Mouse (Mus musculus) CH12.LX (cell line): ENCODE data around the gene Pabpn1. TPM values are rescaled to one million over a fixed set of nuclear protein-coding genes. Genes with fewer than 3 reads are reported as not detected.

Experiments used
- DNase-seq: peaks from one replicate; pipeline ENCODE4 v3.0.0-alpha.2; 2013; ENCODE audit errors: extremely low read depth
- H3K27ac ChIP-seq: 2 replicates; pipeline ENCODE4 v1.5.1; 2012; ENCODE audit warnings: low read depth, mild to moderate bottlenecking, control low read depth, moderate library complexity; ENCODE audit not compliant: insufficient read depth
- H3K27me3 ChIP-seq: replicated peaks from 2 replicates; pipeline ENCODE3; 2012; ENCODE audit warnings: inconsistent platforms
- H3K36me3 ChIP-seq, 2 experiments: replicated peaks in 1 of 2; 2 replicates each; pipeline versions ENCODE3 to v1.6.1; 2012; ENCODE audit warnings: inconsistent platforms in 1 of 2, low read length in 1 of 2, mild to moderate bottlenecking in 1 of 2, mixed read lengths in 1 of 2, moderate library complexity in 1 of 2; ENCODE audit not compliant: control insufficient read depth in 1 of 2, insufficient read depth in 1 of 2
- H3K4me1 ChIP-seq, 2 experiments: 2 replicates each; pipeline ENCODE4 v1.6.1; 2012; ENCODE audit warnings: inconsistent platforms in 1 of 2, moderate library complexity in 1 of 2; ENCODE audit not compliant: insufficient read depth in 2 of 2, control insufficient read depth in 1 of 2
- H3K4me2 ChIP-seq: 2 replicates; pipeline ENCODE4 v1.6.1; 2012; ENCODE audit warnings: low read depth, mild to moderate bottlenecking, control low read depth; ENCODE audit not compliant: poor library complexity, insufficient read depth, severe bottlenecking
- H3K4me3 ChIP-seq, 3 experiments: fragments of 150-350 bp in 1 of 3; sonication (generic) in 1 of 3; replicated peaks in 1 of 3; 2 replicates each; pipeline versions ENCODE3 to v1.5.1; 2011 to 2012; ENCODE audit warnings: low read depth in 2 of 3, low read length in 2 of 3, mild to moderate bottlenecking in 2 of 3, moderate library complexity in 2 of 3, control low read depth in 1 of 3, improper control_type of control experiment in 1 of 3, inconsistent platforms in 1 of 3, mixed read lengths in 1 of 3; ENCODE audit not compliant: poor library complexity in 1 of 3
- H3K79me2 ChIP-seq: replicated peaks from 2 replicates; pipeline ENCODE4 v1.6.1; 2012; ENCODE audit warnings: mild to moderate bottlenecking, moderate library complexity; ENCODE audit not compliant: control insufficient read depth, poor library complexity, insufficient read depth, severe bottlenecking; ENCODE audit errors: extremely low read depth
- H3K9ac ChIP-seq: 2 replicates; pipeline ENCODE4 v1.6.1; 2012; ENCODE audit warnings: low read depth, mild to moderate bottlenecking, control low read depth, moderate library complexity; ENCODE audit not compliant: insufficient read depth
- H3K9me3 ChIP-seq: replicated peaks from 2 replicates; pipeline ENCODE3; 2012; ENCODE audit warnings: low read length, inconsistent platforms, mixed read lengths
- CHD1 ChIP-seq: IDR thresholded peaks from 2 replicates; pipeline ENCODE4 v1.6.1; 2012; ENCODE audit warnings: low read depth, low read length, improper control_type of control experiment, inconsistent platforms
- CTCF ChIP-seq, 2 experiments: IDR thresholded peaks in 1 of 2; conservative IDR thresholded peaks in 1 of 2; 2 replicates each; pipeline ENCODE4 v1.5.1; 2011 to 2012; ENCODE audit warnings: low read depth in 2 of 2, low read length in 2 of 2, improper control_type of control experiment in 1 of 2, inconsistent platforms in 1 of 2, mild to moderate bottlenecking in 1 of 2, moderate library complexity in 1 of 2
- E2F4 ChIP-seq: IDR thresholded peaks from 2 replicates; pipeline ENCODE4 v1.6.1; 2011; ENCODE audit warnings: low read depth, low read length, improper control_type of control experiment; ENCODE audit not compliant: insufficient replicate concordance
- GABPA ChIP-seq: IDR thresholded peaks from 2 replicates; pipeline ENCODE4 v1.6.1; 2012; ENCODE audit warnings: low read depth, low read length, improper control_type of control experiment, inconsistent platforms; ENCODE audit not compliant: insufficient replicate concordance
- HCFC1 ChIP-seq: IDR thresholded peaks from 2 replicates; pipeline ENCODE4 v1.6.1; 2012; ENCODE audit warnings: low read depth, mild to moderate bottlenecking, inconsistent platforms, low read length, improper control_type of control experiment
- IRF4 ChIP-seq: IDR thresholded peaks from 2 replicates; pipeline ENCODE4 v1.6.1; 2014; ENCODE audit warnings: low read depth, mild to moderate bottlenecking, inconsistent platforms, low read length, improper control_type of control experiment
- KAT2A ChIP-seq: IDR thresholded peaks from 2 replicates; pipeline ENCODE4 v1.6.1; 2012; ENCODE audit warnings: low read length, improper control_type of control experiment, inconsistent platforms; ENCODE audit not compliant: insufficient replicate concordance
- MAFK ChIP-seq: IDR thresholded peaks from 2 replicates; pipeline ENCODE4 v1.6.1; 2011; ENCODE audit warnings: low read length, improper control_type of control experiment; ENCODE audit not compliant: insufficient replicate concordance
- MXI1 ChIP-seq: IDR thresholded peaks from 2 replicates; pipeline ENCODE4 v1.6.1; 2011; ENCODE audit warnings: mild to moderate bottlenecking, low read depth, low read length, improper control_type of control experiment
- NRF1 ChIP-seq: IDR thresholded peaks from 2 replicates; pipeline ENCODE4 v1.6.1; 2014; ENCODE audit warnings: low read depth, mild to moderate bottlenecking, inconsistent platforms, low read length, improper control_type of control experiment, moderate library complexity
- PAX5 ChIP-seq: IDR thresholded peaks from 2 replicates; pipeline ENCODE4 v1.6.1; 2012; ENCODE audit warnings: low read length, inconsistent platforms, mixed read lengths
- POLR2A ChIP-seq: IDR thresholded peaks from 2 replicates; pipeline ENCODE4 v1.6.1; 2011; ENCODE audit warnings: low read depth, mild to moderate bottlenecking, improper control_type of control experiment, low read length
- POLR2AphosphoS2 ChIP-seq: IDR thresholded peaks from 2 replicates; pipeline ENCODE4 v1.6.1; 2011; ENCODE audit warnings: low read depth, low read length, improper control_type of control experiment
- SIN3A ChIP-seq: IDR thresholded peaks from 2 replicates; pipeline ENCODE4 v1.6.1; 2012; ENCODE audit warnings: low read length, improper control_type of control experiment, inconsistent platforms
- SMC3 ChIP-seq: IDR thresholded peaks from 2 replicates; pipeline ENCODE4 v1.6.1; 2011; ENCODE audit warnings: low read depth, low read length, improper control_type of control experiment
- TBP ChIP-seq: conservative IDR thresholded peaks from 2 replicates; pipeline ENCODE4 v1.6.1; 2011; ENCODE audit warnings: low read depth, low read length, improper control_type of control experiment
- TCF12 ChIP-seq: IDR thresholded peaks from 2 replicates; pipeline ENCODE4 v1.6.1; 2014; ENCODE audit warnings: low read depth, mild to moderate bottlenecking, inconsistent platforms, low read length, improper control_type of control experiment
- USF1 ChIP-seq: IDR thresholded peaks from 2 replicates; pipeline ENCODE4 v1.6.1; 2014; ENCODE audit warnings: low read depth, mild to moderate bottlenecking, inconsistent platforms, low read length, improper control_type of control experiment
- USF2 ChIP-seq: conservative IDR thresholded peaks from 2 replicates; pipeline ENCODE4 v1.6.1; 2011; ENCODE audit warnings: low read depth, low read length, improper control_type of control experiment
- dilution Hi-C: fragments of 300-500 bp; cut with MboI; formaldehyde crosslinking; loops from 2 replicates; pipeline ENCODE4 v1.14.3; 2020; ENCODE audit warnings: low sequenced_read_pairs; ENCODE audit not compliant: extremely low pct_unique_long_range_greater_than_20kb, extremely low pct_ligation_motif_present
- in situ Hi-C: fragments of 300-500 bp; cut with MboI; formaldehyde crosslinking; loops from 3 replicates; pipeline ENCODE4 v1.14.3; 2019; ENCODE audit warnings: low sequenced_read_pairs, low pct_ligation_motif_present, low pct_unique_long_range_greater_than_20kb, mixed read lengths
- polyA plus RNA-seq: library from polyadenylated mRNA; unstranded; fragments of >175 nt; gene quantifications from 2 replicates; pipeline ENCODE4 v1.2.1, GENCODE M21; 2012; ENCODE audit warnings: low read depth; ENCODE audit not compliant: insufficient read length
- total RNA-seq, 2 experiments: library from RNA; depleted of rRNA; stranded (reverse); fragments of 300-350 nt in 1 of 2; fragments of >200 nt in 1 of 2; gene quantifications; 2 replicates each; pipeline ENCODE4 v1.2.3; 2012 to 2014

Pabpn1 gene
- total and polyA plus RNA-seq, 3 experiments: 56.8 to 275 (median 88.0) TPM

DNA sequence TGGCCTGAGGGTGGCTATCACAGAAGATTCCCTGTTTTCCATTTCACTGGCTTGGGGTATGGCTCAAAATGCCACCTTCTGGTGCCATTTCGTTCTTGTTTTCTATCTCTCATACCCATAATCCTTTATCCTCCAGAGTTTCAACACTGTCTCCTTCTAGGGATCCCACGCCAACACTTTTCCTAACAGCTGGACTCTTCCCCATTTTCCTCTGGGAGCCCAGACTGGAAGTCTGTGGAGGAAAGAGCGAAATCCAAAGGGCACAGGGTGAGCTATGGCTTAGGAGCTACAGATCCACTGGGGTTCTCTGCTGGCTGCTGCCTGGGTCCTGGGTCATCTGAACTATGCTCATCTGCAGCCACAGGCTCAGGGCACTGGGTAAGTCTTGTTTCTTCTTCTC, 18.1 kb upstream of the Pabpn1 start:
- no peaks in the 10 kb centered on the region for H3K9me3 ChIP-seq
- H3K9ac ChIP-seq: no peak overlapping the region
- in situ Hi-C loops: no loop called here
- peaks cover 6 to 14% of the 10 kb centered on the region in 2 experiments for H3K4me1 ChIP-seq
- H3K4me3 ChIP-seq: no peak overlapping the region
- no peak for DNase-seq
- H3K4me2 ChIP-seq: no peak overlapping the region
- H3K27me3 ChIP-seq: peaks cover 29% of the 10 kb centered on the region
- H3K27ac ChIP-seq: no peak overlapping the region
- no peak for TF ChIP-seq POLR2AphosphoS2
- no peak for TF ChIP-seq CTCF (conservative IDR thresholded peaks at IDR 0.05 in 1 of 2, IDR thresholded peaks at IDR 0.05 in 1 of 2; ENCODE audit: low read depth in 2 of 2, low read length in 2 of 2)
- no peak for TF ChIP-seq PAX5
- no peak for TF ChIP-seq TBP
- TF ChIP-seq, all 38 proteins: peak for 0
- H3K79me2 ChIP-seq: no peaks in the 10 kb centered on the region
- no peaks in the 10 kb centered on the region for H3K36me3 ChIP-seq
- dilution Hi-C loops: no loop called here

DNA sequence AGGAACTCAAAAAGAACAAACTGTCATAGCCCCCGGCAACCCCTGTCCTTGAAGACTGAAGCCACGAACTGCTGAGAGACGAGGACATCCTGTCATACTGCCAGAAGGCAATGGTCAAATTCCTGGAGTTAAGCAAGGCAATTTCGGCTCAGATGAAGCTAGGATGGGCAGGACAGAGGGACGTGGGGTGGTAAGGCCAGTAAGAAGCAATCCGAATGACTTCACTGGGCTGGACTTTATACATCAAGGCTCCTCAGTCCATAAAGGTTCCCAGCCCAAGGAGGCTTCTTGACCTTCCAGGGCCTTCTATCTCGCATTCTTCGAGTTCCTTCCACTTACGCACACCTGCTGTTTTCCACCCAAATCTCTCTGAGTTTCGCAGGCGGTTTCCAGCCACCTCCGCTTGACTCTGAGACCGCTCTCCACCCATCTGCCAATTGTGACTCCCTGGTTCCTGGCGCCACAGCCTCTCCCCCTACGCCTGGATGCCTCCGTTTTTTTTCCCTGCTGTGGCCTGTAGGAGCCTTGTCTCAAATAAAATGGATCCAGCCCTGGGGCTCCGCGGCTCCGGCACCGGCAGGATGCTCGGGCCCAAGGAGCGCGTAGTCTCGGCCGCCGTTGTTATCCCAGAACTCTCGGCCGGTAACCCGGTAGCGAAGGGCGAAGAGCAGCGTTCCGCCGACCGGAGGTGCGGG, 16.3 kb upstream of the Pabpn1 start:
- dilution Hi-C loops: no loop called here
- in situ Hi-C loops: no loop called here
- Histone ChIP-seq H3K9me3 (no peaks in the 10 kb centered on the region), H3K4me1 (peaks cover 3 to 14% of the 10 kb centered on the region in 2 experiments), H3K4me3 (peak overlapping the region; percentile 49 to 96 (median 66)), H3K36me3 (no peaks in the 10 kb centered on the region), H3K4me2 (peak overlapping the region; percentile 46), H3K9ac (peak overlapping the region; percentile 75), H3K79me2 (no peaks in the 10 kb centered on the region), H3K27me3 (peaks cover 30% of the 10 kb centered on the region), H3K27ac (no peak overlapping the region)
- no peak for DNase-seq
- TF ChIP-seq PAX5 (no peak), USF1 (no peak), MAFK (no peak), USF2 (no peak), IRF4 (no peak), KAT2A (no peak), E2F4 (no peak), HCFC1 (no peak), MXI1 (no peak), NRF1 (no peak), POLR2AphosphoS2 (no peak), TCF12 (no peak), POLR2A (no peak), SIN3A (no peak), CHD1 (no peak), CTCF (conservative IDR thresholded peaks at IDR 0.05 in 1 of 2, IDR thresholded peaks at IDR 0.05 in 1 of 2; ENCODE audit: low read depth in 2 of 2, low read length in 2 of 2) (no peak), GABPA (no peak), SMC3 (no peak)
